Mouse (Mus musculus) cerebellum, adult 2 months (tissue): ENCODE results near the gene Clta.

Experiments
- CTCF ChIP-seq: fragments of 200-500 bp; IDR thresholded peaks from 2 replicates; pipeline ENCODE4 v1.5.1; 2011; ENCODE audit warnings: low read depth, mild to moderate bottlenecking, control low read depth, low read length, moderate library complexity, borderline replicate concordance; ENCODE audit not compliant: insufficient read depth
- POLR2A ChIP-seq: fragments of 200-500 bp; IDR thresholded peaks from 2 replicates; pipeline ENCODE4 v1.6.1; 2011; ENCODE audit warnings: low read length, control low read depth, borderline replicate concordance; ENCODE audit not compliant: insufficient read depth

- TF ChIP-seq CTCF, result no peak
- no peak for TF ChIP-seq POLR2A
These were observed 34.9 kb upstream of the Clta start for GRCm38 (mm10) chr4:43969373-43969772.
